Mouse (Mus musculus) R1 (cell line): ENCODE results near the gene Dnmt3b.
A peak's percentile ranks its signal among the peaks of the same experiment; 100 is the strongest.

Experiments used
- DNase-seq: peaks from one replicate; pipeline ENCODE4 v3.0.0-alpha.2; 2018; ENCODE audit warnings: low read depth, low spot score

Dnmt3b gene

DNA sequence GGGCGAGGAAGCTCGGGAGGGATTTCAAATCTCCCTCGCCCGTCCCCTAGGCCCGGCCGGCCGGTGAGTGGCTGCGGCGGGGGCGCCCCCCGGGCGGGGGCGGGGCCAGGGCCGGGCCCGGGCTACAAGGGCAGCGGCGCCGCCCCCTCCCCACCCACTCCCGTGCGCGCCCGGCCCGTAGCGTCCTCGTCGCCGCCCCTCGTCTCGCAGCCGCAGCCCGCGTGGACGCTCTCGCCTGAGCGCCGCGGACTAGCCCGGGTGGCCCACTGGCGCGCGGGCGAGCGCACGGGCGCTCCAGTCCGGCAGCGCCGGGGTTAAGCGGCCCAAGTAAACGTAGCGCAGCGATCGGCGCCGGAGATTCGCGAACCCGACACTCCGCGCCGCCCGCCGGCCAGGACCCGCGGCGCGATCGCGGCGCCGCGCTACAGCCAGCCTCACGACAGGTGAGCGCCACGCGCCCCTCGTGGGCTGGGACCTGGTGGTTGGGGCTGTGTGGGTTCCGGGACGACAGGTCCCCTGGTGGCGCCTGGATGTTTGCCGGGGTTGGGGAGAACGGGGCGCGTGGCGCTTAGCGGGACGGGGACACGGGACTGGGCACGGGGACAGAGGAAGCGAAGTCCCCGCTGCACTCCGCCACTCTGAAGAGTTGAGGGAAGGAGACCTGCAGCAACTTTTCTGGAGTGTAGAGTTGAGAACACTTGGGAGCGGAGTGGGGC lies at the start of gene Dnmt3b:
Dnmt3b (plus strand) TSS at position 153 of the 716 bp plus-strand sequence.
- DNase-seq, result no peak

DNA sequence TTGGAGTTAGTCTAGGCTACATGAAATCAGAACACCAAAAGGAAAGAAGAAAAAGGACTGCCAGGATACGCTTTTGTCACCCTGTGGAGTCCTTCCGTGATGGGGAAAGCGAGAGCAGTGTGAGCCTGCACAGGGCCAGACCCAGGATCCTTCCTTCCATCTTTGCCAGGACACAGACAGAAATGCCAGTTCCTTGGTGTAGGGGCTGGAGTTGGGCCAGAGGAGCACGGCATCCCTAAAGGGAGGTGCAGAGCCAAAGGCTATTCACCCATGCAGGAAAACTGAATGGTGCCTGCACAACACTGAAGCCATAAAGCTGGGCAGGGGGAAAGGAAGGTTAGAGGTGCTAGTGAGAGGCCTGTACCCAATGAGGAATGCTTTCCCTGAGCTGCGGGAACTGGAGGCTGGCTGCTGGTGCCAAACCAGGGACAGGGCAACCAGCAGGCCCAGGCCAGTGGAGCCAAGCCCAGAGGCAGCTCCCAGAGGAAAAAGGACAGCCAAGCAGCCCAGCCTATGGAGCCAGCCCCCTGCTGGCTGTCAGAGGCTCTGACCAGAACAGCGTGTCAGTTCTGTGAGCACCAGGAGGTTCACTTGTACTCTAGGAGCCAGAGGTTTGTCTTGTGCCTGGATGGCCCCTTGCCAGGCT lies 49.1 kb upstream of the Dnmt3b start:
- DNase-seq, result peak; percentile 72

DNA sequence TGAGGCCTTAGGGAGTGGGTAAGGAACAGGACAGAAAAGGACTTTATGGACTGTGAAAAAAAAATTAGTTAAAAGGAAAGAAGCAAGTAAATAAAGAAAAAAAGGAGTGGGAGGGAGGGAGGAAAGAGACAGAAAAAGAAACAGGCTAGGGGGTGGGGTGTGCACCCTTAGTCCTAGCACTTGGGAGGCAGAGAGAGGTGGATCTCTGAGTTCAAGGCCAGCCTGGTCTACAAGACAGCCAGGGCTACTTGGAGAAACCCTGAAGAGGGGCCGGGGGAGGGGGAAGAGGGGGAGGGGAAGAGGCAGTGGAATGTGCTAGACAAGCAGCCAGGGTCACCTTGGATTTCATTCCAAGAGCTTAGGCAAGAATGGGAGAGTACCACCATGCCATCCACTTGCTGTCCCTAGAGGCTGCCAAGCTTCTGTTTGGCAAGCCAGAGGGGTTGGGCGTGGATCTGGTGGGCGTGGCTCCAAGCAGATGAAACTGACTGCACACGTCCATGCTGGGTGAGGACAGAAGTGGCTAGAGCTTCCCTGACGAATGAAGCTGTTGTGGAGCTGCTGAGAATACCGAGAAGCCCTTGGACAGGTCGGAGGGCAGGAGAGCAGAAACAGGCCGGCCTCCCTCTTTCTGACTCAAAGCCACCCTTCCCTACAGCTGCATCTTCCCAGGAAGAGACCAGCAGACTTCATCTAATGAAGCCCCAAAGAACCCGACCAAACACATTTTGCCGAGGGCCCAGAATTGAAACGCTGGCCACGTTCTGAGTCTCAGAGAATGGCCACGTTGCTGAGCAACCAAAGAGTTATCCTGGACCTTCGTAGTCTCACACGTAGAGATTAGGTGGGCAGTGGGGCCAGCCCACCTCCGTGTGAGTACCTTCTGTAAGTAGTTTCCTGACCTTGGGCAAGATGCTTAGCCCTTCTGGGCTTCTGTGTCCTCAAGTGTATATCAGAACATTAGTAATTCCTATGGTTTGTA lies 48.3 kb upstream of the Dnmt3b start:
- DNase-seq, result peak; percentile 73

DNA sequence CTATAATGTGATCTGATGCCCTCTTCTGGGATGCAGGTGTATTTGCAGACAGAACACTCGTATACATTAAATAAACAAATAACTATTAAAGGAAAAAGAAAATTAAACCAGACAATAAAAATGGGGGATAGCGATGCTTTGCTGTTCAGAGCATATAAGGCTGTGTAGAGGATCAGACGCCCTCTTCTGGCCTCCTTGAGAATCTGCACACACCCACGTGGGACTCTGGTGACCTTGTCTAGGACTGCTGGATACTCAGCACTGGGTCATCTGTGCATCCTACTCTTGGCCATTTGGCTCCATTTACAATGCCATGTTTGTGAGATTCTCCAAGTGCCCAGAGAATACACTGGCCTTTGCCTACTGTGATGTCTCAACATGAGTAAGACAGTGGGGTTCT lies 45.5 kb upstream of the Dnmt3b start:
- DNase-seq, result peak; percentile 82

DNA sequence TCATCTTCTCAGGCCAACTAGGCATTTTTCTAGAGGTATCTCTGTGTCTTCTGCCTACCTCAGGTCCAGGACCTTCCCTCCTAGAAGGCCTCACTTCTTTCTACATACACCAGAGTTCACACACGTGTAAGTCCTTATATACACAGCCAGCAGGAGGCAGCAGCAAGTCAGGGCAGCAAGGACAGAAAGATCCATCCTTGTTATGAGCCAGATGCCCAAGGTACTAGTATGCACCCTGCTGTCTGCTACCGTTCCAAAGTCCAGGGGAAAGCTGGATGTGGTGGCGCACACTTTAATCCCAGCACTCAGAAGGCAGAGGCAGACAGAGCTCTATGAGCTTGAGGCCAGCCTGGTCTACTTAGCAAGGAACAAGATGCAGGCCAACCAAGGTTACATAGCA lies 42.8 kb upstream of the Dnmt3b start:
- DNase-seq, result peak; percentile 82

DNA sequence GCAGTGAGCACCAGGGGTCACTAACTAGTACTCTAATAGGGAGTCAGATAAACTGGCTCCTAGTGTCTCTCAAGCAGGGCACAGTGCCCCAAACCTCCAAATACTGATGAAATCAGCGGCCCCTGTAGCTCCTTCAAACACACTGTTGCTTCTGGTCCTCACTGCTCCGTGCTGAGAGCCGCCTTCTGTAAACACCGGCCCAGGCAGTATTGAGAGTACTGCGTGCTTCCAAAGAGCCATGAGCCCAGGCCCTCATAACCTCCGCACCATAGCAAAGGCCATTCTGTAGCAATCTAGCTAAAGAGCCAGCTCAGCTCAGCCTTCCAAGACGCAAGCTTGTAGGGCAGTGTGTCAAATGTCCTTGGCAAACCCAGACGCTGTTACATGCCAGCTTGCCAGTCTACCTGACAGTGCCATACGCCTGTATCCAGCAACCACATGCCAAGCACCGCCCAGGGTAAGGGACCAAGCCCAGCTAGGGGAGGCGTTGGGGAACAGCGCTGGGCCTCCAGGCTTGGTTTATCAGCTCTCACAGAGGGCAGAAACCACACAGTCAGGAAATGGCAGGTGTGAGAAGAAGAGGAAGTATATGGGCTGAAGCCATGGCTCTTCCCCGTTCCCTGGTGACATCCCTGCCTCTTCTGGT lies 41.3 kb upstream of the Dnmt3b start:
- DNase-seq, result no peak

DNA sequence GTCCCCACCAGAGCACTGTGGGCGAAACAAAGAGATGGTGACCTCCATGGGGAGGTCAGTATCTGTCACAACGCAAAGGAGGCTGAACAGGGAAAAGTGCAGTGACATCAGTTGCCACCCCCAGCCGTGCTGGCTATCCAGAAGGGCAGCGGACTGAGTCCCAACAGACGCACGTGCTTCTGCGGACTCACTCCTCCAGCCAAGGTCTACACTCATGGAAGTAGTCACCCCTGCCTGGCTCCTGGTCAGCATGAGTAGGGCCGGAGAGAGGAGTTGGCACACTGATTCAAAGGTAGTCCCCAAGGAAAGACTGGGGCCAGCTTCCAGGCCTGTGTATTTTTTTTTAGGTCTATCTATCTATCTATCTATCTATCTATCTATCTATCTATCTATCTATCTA lies 40.2 kb upstream of the Dnmt3b start:
- DNase-seq, result no peak

DNA sequence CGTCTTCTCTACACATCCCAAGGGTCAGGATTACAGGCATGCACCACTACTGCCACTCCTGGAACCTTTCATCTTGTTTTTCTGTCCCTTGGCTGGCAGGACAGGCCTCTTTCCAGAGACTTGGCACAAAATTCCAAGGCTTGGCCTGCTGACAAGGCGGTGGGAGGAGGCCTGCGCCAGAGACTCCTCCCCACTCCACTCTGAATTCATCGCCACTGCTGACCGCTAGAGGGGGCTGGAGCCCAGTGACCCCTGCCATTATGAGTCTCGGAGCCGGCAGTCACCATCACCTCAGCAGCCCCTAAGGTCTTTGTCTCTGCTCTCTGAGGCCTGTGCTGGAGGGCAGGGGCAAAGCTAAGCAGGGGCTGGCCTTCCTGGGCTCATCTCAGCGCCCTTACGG lies 39.7 kb upstream of the Dnmt3b start:
- peak; percentile 89 for DNase-seq

DNA sequence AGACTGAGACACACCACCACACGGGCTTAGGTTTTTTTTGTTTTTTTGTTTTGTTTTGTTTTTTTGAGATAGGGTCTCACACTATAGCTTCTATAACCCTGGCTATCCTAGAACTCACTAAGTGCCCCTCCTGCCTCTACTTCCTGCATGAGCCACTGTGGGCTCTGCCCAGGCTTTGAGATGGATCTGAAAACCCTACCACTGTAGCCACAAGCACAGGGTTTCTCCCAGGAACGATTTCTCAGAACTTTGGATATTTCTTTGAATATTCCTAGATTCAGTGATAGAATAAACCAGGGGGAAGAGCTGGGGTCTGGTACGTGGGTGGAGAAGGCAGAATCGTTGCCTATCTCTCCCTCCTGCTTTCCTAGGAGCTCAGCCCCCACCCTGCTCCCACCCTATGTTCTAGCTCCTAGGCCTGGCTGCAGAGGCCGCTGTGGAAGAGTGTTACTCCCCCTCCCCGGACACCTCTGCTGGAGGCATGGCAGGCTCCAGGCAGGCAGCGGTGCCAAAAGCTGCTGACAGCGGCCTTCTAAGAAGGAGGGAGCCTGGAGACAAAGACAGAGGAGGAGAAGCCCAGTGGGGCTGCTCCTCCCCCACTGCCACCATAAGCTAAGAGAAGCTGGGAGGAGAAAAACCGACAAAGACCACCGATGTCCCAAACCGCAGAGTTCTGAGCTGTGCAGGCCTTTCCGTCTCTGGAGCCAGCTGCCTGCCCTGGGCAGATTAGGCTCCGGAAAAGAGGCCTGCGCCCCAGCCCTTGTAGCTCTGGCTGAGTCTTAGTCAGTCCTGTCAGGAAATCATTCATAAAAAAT lies 38.6 kb upstream of the Dnmt3b start:
- DNase-seq, result peak; percentile 65

DNA sequence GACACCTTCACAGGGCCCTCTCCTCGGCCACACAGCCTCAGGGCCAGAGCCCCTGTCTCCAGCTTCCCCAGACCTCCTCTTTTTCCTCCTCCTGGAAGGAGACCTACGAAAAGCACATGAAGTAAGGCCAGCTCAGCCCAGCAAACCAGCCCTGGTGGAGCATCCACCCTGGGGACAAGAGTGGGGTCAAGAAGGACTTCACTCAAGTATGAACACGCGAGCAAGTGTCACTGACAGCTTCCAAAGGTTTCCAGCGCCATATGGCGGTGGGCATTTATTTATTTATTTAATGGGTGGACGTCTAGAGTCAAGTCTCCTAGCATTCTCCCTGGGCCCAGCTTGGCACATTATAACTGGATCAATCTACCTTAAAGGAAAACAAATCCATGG lies 38.0 kb upstream of the Dnmt3b start:
- DNase-seq, result no peak

DNA sequence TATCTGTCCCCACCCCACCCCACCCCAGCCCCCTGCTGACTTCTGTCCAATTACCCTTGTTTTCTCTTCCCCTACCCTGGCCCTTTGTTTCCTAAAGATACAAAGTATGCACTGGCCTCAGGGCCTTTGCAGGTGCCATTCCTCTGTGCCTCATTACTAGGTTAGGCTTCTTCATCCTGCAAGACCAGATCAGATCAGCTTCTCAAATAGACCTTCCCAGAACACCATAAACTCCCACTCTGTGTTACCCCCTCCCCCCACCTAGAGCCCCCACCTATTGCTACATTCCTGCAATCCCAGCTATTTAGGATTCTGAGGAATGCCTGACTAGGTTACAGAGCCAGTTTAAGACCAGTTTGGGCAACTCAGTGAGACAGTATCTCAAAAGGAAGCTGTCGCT lies 37.5 kb upstream of the Dnmt3b start:
- DNase-seq, result peak; percentile 95

DNA sequence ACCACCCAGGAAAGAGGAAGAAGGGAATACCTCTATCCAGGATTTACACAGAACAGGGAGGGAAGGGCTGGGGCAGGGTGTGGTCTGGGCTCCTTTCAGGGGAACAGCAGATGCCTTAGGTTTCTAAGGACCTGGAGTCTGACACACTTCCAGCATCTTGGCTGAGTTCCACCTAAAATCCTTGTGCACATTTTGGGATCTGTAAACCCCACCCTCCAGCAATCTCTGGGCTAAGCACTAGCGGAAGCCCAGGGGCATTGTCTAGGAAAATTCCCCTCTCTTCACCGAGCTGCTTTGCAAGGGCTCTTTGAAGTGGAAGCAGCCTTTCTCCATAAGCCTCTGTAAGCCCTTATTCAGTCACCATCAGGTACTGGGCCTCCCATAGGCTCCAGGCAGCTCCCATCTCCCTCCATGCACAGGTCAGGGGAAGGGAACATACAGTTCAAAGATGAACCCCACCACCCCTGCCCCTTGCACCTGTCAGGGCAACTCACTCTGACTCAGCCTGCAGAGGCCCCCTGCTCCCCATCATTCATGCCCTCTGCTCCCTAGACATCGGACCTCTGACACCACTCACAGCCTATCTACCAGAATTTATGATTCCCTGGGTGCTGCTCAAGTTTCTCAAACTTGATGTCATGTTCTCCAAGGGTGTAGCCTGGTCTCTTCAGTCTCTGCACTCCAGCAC lies 36.5 kb upstream of the Dnmt3b start:
- DNase-seq, result peak; percentile 97

DNA sequence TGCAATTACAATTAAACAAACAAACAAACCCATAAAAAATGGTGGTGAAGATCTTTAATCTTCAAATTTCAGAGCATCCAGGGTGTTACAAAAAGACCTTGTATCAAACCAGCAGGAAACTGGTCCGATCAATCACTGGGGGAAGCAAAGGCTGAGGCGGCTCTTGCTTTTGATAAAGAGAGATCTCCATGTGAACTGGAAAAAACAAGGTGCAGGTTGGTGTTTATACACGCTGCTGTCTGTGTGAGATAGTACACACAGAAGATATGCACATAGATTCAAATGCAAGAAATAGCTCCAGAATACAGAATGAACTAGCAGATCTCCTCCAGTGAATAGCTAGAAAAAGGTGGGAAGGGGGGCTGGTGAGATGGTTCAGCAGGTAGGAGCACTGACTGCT lies 32.4 kb upstream of the Dnmt3b start:
- DNase-seq, result no peak

DNA sequence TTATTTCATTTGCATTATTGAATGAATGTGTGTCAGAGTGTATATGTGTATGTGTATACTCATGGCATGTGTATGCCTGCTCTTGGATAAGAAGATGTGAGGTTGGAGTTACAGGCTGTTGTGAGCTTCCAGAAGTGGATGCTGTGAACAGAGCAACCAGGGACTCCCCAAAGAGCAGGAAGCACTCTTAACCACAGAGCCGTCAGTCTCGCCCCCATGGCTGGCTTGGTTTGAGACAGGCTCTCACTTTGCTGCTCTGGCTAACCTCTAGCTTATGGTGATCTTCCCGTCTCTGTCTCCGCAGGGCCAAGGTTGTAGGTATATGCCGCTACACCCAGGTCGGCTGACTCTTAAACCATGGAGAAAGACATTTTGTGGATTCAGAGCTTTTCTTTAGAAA lies 30.8 kb upstream of the Dnmt3b start:
- DNase-seq, result no peak

DNA sequence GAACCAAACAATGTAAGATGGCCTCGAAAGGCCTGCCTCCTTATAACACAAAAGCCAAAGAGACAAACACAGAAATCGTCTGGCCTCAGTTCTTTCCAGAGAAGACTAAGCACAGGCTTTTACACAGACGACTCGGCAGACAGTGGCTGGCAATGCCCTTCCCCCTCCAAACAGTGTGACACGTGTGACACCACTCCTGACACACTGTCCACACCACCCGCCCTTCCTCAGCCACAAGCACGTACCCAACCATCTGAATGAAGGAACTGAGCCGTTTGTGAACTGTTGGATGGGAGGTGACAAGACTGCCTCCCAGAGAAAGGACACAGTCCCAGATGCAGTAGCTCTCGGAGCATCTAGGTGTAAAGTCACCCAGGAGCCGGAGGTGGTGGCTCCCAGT lies 30.4 kb upstream of the Dnmt3b start:
- DNase-seq, result no peak

DNA sequence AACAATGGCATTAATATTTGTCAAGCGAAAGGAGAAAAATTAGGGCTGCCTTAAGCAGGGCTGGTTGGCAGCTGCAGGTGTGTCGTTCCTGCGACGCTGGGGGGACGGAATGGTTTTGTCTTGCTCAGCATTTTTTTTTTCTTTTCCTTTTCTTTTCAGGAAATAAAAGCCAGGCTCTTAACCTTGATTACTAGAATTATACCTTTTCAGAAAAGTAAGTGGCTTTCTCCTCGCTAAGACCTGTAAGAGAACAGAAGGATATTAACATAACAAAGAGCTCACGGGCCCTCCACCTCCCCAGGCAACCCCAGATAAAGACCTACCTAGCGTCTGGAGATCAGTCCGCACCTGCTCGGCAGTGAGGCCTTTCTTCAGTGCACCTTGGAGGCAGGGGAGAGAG lies 26.8 kb upstream of the Dnmt3b start:
- peak; percentile 87 for DNase-seq

DNA sequence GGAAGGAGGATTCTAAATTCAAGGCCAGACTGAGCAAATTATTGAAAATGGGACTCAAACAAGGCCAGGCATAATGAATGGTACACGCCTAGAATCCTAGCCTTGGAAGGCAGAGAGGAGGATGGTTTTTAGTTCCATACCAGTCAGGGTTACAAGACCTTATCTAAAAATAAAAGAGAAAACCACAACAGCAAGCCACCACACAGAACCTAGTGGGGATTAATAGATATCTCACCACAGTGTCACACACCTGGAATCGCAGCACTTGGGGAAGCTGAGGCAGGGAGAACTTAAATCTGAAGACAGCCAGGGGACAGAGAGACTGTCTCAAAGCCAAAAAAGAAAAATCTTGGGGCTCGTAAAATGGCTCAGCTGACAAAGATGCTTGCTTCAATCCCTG lies 18.3 kb upstream of the Dnmt3b start:
- no peak for DNase-seq

DNA sequence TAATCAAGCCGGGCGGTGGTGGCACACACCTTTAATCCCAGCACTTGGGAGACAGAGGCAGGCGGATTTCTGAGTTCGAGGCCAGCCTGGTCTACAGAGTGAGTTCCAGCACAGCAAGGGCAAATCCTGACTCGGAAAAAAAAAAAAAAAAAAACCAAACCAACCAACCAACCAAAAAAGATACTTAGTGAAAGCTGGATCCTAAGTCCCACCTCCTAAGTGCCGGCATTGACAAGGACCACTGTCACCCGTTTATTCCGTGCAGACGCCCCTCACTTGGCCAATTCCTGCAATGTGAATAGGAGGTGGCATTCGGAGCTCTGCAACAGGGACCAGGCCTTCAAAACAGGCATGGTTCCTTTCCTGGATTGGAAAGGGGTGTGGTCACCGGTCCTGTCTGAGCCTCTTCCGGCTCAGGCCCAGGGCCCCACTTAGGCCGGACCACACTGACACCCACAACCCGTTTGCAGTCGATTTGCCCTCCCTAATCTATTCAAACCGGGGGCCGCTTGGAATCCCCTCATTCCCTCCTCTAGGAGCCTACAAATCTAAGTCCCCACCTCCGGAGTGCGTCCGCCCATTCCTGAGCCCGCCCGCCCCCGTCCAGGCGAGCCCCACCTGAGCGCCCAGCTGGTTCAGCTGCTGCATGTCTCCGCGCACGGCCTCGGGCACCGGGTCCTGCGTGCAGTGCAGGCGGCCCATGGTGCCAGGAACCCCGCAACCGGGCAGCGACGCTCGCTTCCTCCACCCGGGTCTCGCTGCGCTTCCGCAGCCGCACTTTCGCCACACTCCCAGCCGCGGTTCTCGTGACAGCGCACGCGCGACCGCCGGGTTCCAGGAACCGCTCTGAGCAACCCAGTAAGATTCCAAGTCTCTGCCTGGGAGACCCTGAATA lies 17.0 kb upstream of the Dnmt3b start, which contains the start of gene Commd7:
Commd7 (minus strand) TSS at position 806 of the 895 bp plus-strand sequence.
- peak; percentile 83 for DNase-seq

DNA sequence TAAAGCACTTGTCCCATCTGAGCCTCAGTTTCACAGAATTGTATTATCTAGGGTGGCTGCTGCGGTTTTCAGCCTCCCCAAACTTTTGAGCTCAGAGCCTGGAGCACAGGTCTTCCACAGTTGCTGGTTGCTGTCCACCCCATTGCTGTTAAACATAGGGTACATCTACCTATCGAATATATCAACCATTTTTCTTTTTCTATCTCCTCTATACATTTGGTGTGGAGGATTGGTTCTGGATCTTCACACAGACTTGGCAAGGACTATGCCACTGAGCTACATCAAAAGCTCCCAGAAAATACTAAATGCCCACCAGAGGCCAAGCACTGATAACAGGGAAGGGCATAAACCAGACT lies 16.4 kb upstream of the Dnmt3b start:
- no peak for DNase-seq
